Mouse (Mus musculus) cerebellum, postnatal 14 days (tissue): ENCODE results near the gene Drc7.
"Not testable (repeated sequence)": the region's sequence is repeated elsewhere in the genome, so short reads cannot be mapped to it uniquely, and the experiment has no call there.

Source experiments
- DNase-seq, 2 experiments: peaks; one replicate each; pipeline ENCODE4 v3.0.0; 2021; ENCODE audit warnings: mixed read lengths in 2 of 2

The Drc7 gene

GRCm38 (mm10) chr8:95054927-95055510 is at the start of gene Drc7:
Gene Drc7 (plus strand): TSS chr8:95055103.
- DNase-seq: no peak

- no peak for DNase-seq
Observed at GRCm38 (mm10) chr8:95012442-95012919, 42.4 kb upstream of the Drc7 start.

- DNase-seq: no peak
Observed at GRCm38 (mm10) chr8:95015866-95016265, 39.0 kb upstream of the Drc7 start.

GRCm38 (mm10) chr8:95016684-95017083 is 38.2 kb upstream of the Drc7 start:
- DNase-seq: no peak

GRCm38 (mm10) chr8:95017451-95017850 is 37.5 kb upstream of the Drc7 start, which contains the start of gene Adgrg3:
Gene Adgrg3 (plus strand): TSS chr8:95017692.
- DNase-seq: no peak

- no peak for DNase-seq
Observed at GRCm38 (mm10) chr8:95017969-95018635, 36.8 kb upstream of the Drc7 start.

GRCm38 (mm10) chr8:95020293-95020777 is 34.6 kb upstream of the Drc7 start:
- DNase-seq: no peak

- DNase-seq: no peak
Observed at GRCm38 (mm10) chr8:95020821-95021220, 34.1 kb upstream of the Drc7 start.

GRCm38 (mm10) chr8:95023201-95023600 is 31.7 kb upstream of the Drc7 start:
- no peak for DNase-seq

GRCm38 (mm10) chr8:95024387-95024786 is 30.5 kb upstream of the Drc7 start:
- DNase-seq: no peak

- DNase-seq: peak; percentile 52 to 74
Observed at GRCm38 (mm10) chr8:95025421-95025820, 29.5 kb upstream of the Drc7 start.

- not testable (repeated sequence) for DNase-seq
Observed at GRCm38 (mm10) chr8:95028391-95028790, 26.5 kb upstream of the Drc7 start.

- DNase-seq: peak in 1 of 2 experiments; percentile 25
Observed at GRCm38 (mm10) chr8:95037106-95037925, 17.6 kb upstream of the Drc7 start.

- no peak for DNase-seq
Observed at GRCm38 (mm10) chr8:95041883-95042784, 12.8 kb upstream of the Drc7 start.

GRCm38 (mm10) chr8:95044811-95045210 is 10.1 kb upstream of the Drc7 start:
- no peak for DNase-seq

- DNase-seq: no peak
Observed at GRCm38 (mm10) chr8:95046982-95047381, 7.9 kb upstream of the Drc7 start.

- no peak for DNase-seq
Observed at GRCm38 (mm10) chr8:95047884-95048680, 6.8 kb upstream of the Drc7 start.

- DNase-seq: no peak
Observed at GRCm38 (mm10) chr8:95049636-95050035, 5.3 kb upstream of the Drc7 start.

GRCm38 (mm10) chr8:95054438-95054837 is 465 bp upstream of the Drc7 start:
- no peak for DNase-seq

GRCm38 (mm10) chr8:95056414-95056813 is 1.5 kb downstream of the Drc7 start:
- DNase-seq: no peak

- no peak for DNase-seq
Observed at GRCm38 (mm10) chr8:95058661-95059060, 3.8 kb downstream of the Drc7 start.
